Mouse (Mus musculus): ENCODE results near the gene Arsb. TPM values are rescaled to one million over a fixed set of nuclear protein-coding genes. Genes with fewer than 3 reads are reported as not detected.
A peak's percentile ranks its signal among the peaks of the same experiment; 100 is the strongest.

Gene Arsb
- total RNA-seq, 2 experiments from 2014 or later, result 87.0 to 95.3 TPM

GRCm38 (mm10) chr13:93837481-93838225 is 66.2 kb downstream of the Arsb start:
- TF ChIP-seq CTCF (conservative IDR thresholded peaks at IDR 0.05), result no peak
- no peak overlapping the region for H3K4me3 ChIP-seq
- no peak for DNase-seq (ENCODE audit: low spot score in 2 of 2)
- no peak overlapping the region for H3K27ac ChIP-seq

- no peak for DNase-seq (ENCODE audit: low spot score in 2 of 2)
- TF ChIP-seq CTCF (conservative IDR thresholded peaks at IDR 0.05), result no peak
- no peak overlapping the region; the same call in 1 of the 2 replicates for H3K4me3 ChIP-seq
- H3K27ac ChIP-seq, result peak overlapping the region; percentile 82
Observed at GRCm38 (mm10) chr13:93838431-93839136, 67.2 kb downstream of the Arsb start.

GRCm38 (mm10) chr13:93839137-93839630 is 67.8 kb downstream of the Arsb start:
- Histone ChIP-seq H3K4me3 (no peak overlapping the region; the same call in 1 of the 2 replicates), H3K27ac (peak overlapping the region; percentile 82)
- no peak for TF ChIP-seq CTCF (conservative IDR thresholded peaks at IDR 0.05)
- DNase-seq (ENCODE audit: low spot score in 2 of 2), result no peak

- H3K4me3 ChIP-seq, result no peak overlapping the region
- H3K27ac ChIP-seq, result peak overlapping the region; percentile 82; the same call in 1 of the 2 replicates
- no peak for TF ChIP-seq CTCF (conservative IDR thresholded peaks at IDR 0.05)
- no peak for DNase-seq (ENCODE audit: low spot score in 2 of 2)
Observed at GRCm38 (mm10) chr13:93839721-93840120, 68.3 kb downstream of the Arsb start.

- no peak for DNase-seq (ENCODE audit: low spot score in 2 of 2)
- no peak for TF ChIP-seq CTCF (conservative IDR thresholded peaks at IDR 0.05)
- no peak overlapping the region for H3K4me3 ChIP-seq
- H3K27ac ChIP-seq, result peak overlapping the region; percentile 82; the same call in 1 of the 2 replicates
Observed at GRCm38 (mm10) chr13:93840146-93840545, 68.7 kb downstream of the Arsb start.

- no peak for DNase-seq (ENCODE audit: low spot score in 2 of 2)
- Histone ChIP-seq H3K4me3 (no peak overlapping the region), H3K27ac (0 out of 2 replicates have a peak overlapping the region, but pooled peaks have one; percentile 1)
- TF ChIP-seq CTCF (conservative IDR thresholded peaks at IDR 0.05), result no peak
Observed at GRCm38 (mm10) chr13:93846831-93847518, 75.5 kb downstream of the Arsb start.

- TF ChIP-seq CTCF (conservative IDR thresholded peaks at IDR 0.05), result no peak
- Histone ChIP-seq H3K27ac (no peak overlapping the region), H3K4me3 (no peak overlapping the region)
- no peak for DNase-seq (ENCODE audit: low spot score in 2 of 2)
Observed at GRCm38 (mm10) chr13:93847614-93848013, 76.2 kb downstream of the Arsb start.

- no peak for DNase-seq (ENCODE audit: low spot score in 2 of 2)
- no peak for TF ChIP-seq CTCF (conservative IDR thresholded peaks at IDR 0.05)
- H3K27ac ChIP-seq, result no peak overlapping the region
- H3K4me3 ChIP-seq, result no peak overlapping the region
Observed at GRCm38 (mm10) chr13:93848615-93849014, 77.2 kb downstream of the Arsb start.

- H3K4me3 ChIP-seq, result no peak overlapping the region
- no peak for DNase-seq (ENCODE audit: low spot score in 2 of 2)
- no peak overlapping the region for H3K27ac ChIP-seq
- TF ChIP-seq CTCF (conservative IDR thresholded peaks at IDR 0.05), result no peak
Observed at GRCm38 (mm10) chr13:93849751-93850355, 78.4 kb downstream of the Arsb start.

GRCm38 (mm10) chr13:93850674-93851073 is 79.2 kb downstream of the Arsb start:
- no peak overlapping the region for H3K4me3 ChIP-seq
- no peak for TF ChIP-seq CTCF (conservative IDR thresholded peaks at IDR 0.05)
- no peak for DNase-seq (ENCODE audit: low spot score in 2 of 2)
- H3K27ac ChIP-seq, result no peak overlapping the region

GRCm38 (mm10) chr13:93852419-93853138 is 81.1 kb downstream of the Arsb start:
- DNase-seq (ENCODE audit: low spot score in 2 of 2), result no peak
- Histone ChIP-seq H3K27ac (no peak overlapping the region), H3K4me3 (no peak overlapping the region)
- TF ChIP-seq CTCF (conservative IDR thresholded peaks at IDR 0.05), result no peak

GRCm38 (mm10) chr13:93853767-93854166 is 82.3 kb downstream of the Arsb start:
- no peak for DNase-seq (ENCODE audit: low spot score in 2 of 2)
- H3K27ac ChIP-seq, result no peak overlapping the region
- H3K4me3 ChIP-seq, result no peak overlapping the region
- no peak for TF ChIP-seq CTCF (conservative IDR thresholded peaks at IDR 0.05)

Measured in layer of hippocampus, adult 2 months (tissue).